Mouse (Mus musculus) lung, postnatal 36 days (tissue): ENCODE data around the gene Stpg4.

Experiments
- DNase-seq: peaks from one replicate; pipeline ENCODE4 v3.0.0; 2022; ENCODE audit warnings: mixed read lengths

The Stpg4 gene

DNA sequence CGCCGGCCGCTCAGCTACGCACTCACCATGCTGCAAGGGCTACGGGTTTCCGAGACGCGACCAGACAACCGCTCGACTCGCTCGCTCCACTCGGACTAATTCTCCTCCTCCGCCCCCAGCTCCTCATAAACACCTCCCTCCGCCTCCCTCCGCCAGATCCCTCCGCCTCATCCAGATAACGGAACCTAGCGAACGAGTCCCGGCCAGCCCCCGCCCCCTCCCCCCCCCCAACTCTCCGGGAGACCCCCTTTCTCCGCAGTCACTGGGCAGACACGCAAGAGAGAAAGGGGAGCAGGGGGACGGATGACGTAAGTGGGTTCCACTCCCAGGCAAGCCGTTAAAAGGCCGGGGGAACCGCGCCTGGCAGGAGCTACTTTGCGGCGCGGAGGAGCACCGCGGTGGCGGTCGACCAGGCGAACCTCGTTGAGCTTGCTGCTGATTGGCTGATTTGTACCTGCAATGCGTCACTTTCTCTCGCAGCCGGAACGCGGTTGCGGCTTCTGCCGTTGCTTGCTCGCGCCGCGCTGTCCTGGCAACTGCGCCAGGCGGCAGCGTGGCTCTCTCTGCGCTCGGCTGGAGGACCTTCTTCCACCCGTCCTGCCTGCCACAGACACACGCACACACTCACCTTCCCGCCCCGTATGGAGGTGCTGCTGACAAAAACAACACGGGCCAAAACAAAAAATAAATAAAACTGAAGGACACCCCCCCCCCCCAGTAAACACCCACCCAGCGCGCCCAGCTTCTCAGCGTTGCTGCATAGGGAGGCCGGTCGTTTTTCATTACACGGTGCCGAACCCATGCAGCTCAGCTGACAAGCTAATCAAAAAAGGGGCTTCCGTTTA, 19.4 kb upstream of the Stpg4 start, which contains the start of gene Calm2:
Gene Calm2, minus strand, starts transcription at position 169 of the 845 bp plus-strand sequence.
- peak; percentile 99 for DNase-seq

DNA sequence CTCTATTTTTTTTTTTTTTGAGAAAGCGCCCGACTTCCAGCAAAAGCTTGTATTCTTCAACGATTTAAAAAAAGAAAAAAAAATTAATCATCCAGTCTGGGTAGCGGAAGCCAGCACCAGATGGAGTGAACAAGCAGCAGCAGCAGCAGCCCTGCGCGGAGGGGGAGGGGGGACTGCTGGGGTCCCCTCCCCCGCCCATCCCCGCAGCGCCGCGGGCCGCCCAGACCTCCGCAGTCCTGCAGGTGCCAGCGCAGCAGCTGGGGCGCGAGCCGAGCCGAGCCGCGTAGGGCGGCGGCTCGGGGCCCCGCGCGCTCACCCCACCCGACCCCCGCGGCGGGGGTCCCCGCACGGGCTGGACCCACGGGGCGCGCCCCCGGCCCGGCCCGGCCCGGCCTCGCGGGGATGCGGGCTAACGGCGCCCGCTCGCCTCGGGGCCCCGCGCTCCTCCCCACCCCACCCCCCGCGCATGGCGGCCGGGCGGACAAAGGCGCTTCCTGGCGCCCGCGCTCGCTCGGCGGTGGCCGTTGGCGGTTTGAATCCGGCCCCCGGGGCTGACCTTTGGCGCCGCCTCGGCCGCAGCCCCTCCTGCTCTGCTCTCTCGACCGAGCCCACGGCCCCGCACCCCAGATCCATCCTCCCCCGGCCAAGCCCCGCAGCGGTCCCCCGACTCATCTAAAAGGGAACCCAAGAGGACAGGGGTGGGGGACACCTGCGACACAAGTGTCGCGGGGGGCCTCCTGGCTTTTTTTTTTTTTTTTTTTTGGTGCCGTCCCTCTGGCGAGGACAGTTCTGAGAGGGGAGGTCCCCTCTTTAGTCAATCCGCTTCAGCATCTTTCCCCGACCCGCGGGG, 18.6 kb upstream of the Stpg4 start:
- peak; percentile 69 for DNase-seq

- DNase-seq, result peak; percentile 35
These were observed 17.9 kb upstream of the Stpg4 start for GRCm38 (mm10) chr17:87445337-87445916.

DNA sequence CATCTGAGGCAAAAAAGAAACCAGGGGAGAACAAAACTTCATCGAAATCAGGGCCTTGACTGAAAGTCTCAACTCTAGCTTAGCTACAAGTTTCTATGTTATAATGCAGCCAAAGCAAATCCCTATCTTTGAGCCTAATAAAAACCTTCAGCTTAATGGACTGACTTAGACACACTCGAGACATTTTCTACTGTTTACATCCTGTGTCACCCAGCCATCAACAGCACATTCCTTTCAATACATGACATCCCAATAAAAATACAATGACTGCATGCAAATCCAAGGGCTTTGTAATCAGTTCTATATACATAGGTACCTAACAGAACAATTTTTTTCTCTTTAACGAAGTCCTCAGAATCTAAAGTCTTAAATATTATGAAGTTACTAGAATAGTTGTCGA, 17.2 kb upstream of the Stpg4 start:
- DNase-seq, result peak; percentile 31

GRCm38 (mm10) chr17:87441537-87441936, 14.0 kb upstream of the Stpg4 start:
- DNase-seq, result no peak

DNA sequence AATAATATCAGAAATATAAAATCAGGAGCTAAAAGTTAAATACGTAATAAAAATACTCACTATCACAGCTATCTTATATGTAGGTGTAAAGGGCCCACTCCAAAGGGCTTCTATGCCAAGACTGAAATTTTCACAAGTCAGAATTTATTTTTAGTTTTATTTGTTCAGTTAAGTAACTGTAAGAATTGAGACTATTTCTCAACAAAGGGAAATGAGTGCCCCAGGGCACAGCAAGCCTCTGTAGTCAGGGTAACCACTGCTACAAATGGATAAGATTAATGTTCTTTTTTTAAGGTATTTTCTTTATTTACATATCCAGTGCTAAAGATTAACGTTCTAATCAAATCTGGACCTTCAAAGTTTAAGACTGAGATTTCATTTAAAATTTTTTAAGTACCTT, 11.9 kb upstream of the Stpg4 start:
- DNase-seq, result peak; percentile 39

DNA sequence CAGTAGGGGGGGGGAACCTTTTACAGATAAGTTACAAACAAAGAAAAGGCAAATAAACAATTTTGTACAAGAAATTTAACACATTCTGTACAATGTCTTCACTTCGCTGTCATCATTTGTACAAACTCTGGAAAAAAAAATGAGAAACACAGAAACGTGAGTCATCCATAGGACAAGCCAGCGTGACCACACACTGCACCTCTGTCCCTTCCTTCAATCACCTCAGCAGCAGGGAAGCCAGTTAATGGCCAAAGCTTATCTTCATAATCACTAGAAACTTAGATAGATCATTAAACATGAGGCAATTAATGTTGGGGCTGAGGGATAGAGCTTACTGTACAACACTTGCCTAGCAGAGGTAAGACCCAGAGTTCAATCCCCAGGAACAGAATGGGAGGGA, 6.4 kb upstream of the Stpg4 start:
- no peak for DNase-seq

GRCm38 (mm10) chr17:87432743-87433142, 5.2 kb upstream of the Stpg4 start:
- no peak for DNase-seq

DNA sequence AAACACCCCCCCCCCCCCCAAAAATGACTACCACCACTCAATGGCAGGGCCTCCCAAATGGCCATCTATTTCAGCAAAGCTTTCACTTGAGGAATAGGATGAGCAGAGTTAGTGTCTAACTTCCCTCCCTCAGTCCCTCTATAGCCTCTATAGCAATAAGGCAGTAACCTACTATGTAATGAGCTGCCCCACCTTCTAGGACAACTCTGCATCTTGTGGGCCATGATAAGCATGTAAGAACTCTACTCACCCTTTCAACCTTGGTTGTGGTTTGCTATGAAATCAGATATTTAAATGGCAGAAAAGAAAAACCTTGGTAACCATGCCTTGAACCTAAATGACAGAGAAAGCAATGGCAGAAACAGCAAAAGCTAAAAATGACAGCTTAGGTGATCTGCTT, 4.8 kb upstream of the Stpg4 start:
- no peak for DNase-seq

GRCm38 (mm10) chr17:87429431-87429830, 1.9 kb upstream of the Stpg4 start:
- no peak for DNase-seq

- DNase-seq, result no peak
These were observed 9.5 kb downstream of the Stpg4 start for GRCm38 (mm10) chr17:87418082-87418481.

DNA sequence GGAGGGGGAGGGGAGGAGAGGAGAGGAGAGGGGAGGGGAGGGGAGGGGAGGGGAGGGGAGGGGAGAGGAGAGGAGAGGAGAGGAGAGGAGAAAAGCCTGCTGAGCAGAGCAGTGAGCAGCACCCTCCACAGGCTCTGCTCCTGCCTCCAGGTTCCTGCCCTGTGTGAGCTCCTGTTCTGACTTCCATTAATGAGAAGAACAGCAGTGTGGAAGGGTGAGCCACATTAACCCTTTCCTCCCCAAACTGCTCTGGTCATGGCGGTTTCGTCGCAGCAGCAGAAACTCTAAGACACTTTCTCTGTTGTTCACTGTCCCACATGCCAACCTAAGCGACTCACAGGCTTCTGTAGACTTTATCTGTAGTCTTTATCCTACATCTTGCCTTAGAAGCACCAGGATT, 20.9 kb downstream of the Stpg4 start:
- no peak for DNase-seq

DNA sequence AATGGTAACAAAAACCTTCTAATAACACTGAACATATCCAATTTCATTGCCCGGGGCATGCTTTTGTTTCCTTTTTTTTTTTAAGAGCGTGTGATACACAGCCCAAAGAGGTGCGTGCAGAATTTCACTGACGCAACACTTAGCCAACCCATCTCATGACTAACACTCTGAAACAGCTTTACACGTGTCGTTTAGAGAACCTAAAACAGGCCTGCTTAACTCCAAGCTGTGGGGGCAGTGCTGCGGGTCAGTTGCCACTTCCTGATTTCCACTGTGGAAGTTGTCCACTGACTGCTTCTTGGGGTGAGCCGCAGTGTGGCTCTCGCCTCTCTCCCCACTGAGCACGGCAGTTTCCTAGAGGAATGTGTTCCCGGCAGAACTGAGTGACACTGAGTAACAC, 22.0 kb downstream of the Stpg4 start:
- peak; percentile 73 for DNase-seq

GRCm38 (mm10) chr17:87403462-87403861, 24.1 kb downstream of the Stpg4 start:
- no peak for DNase-seq

- DNase-seq, result no peak
These were observed 25.1 kb downstream of the Stpg4 start for GRCm38 (mm10) chr17:87402444-87402843.

DNA sequence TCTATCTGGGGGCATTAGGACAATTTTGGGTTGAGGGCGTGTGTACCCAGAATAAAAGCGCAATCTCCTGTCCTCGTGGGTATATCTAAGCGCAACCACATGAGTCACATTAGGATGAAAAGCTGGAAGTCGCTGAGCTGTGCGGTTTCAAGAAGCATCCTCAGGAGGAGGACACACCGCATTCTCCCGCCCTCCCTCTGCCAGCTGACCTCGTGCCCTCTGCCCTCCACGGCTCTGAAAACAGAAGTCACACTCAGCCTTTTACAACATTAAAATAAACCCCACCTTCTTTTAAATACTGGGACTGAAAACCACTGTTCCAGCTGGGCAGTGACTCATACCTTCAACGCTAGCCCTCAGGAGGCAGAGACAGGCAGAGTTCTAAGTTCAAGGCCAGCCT, 30.5 kb downstream of the Stpg4 start:
- DNase-seq, result peak; percentile 26

DNA sequence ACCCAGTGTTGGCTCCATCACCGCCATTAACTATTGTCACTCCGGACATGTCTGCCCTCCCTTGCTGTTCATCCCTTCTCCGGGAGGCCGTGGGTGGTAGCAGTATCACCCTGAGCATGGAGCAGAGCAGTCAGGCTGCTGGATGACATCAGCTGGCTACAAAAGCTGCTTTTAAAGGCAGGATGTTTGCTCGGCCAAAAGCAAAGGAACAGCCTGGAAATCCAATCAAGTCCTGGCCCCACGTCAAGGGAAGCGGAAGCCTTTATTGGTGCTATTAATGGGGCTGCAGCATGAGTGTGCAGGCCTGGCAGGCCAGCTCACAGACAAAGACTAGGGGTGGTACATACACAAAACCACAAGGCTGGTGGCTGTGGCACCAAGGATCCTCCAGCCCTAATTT, 36.3 kb downstream of the Stpg4 start:
- DNase-seq, result peak; percentile 41

DNA sequence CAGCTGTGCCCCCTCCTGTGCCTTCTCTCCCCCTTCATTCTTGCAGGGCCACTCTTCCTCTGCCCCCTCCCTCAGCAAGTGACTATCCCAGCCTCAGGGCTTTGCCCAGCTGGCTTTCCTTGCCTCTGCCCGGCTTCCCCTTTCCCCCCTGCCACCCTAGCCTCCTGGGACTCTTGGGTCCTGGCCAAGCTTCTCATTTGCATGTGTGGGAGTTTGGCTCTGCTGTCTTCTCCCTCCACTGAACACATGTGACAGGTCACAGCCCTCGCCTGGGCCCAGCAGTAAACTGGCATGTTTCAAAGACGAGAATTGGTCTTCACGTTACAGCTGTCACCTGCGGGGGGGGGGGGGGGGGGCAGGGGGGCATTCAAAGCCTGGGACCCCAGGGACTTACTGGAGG, 40.5 kb downstream of the Stpg4 start:
- DNase-seq, result peak; percentile 56

DNA sequence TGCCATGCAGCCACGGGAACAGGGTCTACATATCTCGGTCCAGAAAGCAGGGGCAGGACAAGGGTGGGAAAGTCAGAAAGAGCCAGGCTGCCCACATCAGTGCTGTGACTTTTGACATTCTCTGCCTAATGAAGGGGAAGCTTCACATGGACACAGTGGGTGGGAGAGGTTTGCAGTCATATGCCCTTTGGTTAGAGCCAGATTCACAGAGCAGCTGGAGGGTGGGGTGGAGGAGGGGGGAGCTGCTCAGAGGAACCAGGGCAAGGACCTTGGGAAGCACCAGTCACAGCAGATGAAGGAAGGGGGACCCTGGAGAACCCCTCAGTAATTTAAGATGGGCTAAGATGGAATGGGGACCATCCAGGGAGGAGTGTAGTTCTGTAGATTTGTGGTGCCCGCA, 41.7 kb downstream of the Stpg4 start:
- DNase-seq, result no peak

DNA sequence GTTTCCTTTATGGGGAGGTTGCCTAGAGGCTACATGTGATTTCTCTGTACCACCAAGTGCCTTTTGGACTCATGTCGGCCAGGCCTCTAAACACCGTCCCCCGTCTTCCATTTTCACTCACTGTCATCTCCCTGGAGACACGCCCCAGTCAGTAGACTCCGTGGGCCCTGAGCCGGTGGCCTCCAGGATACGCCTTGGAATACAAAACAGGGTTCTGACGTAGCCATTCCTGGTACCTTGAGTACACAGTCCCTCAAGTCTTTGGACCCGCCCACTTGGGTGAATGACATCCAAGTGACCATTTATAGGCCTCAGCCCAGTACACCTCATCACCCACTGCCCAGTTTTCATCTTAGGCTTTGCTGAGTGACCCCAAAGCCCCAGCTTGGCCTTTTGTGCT, 46.9 kb downstream of the Stpg4 start:
- DNase-seq, result no peak

DNA sequence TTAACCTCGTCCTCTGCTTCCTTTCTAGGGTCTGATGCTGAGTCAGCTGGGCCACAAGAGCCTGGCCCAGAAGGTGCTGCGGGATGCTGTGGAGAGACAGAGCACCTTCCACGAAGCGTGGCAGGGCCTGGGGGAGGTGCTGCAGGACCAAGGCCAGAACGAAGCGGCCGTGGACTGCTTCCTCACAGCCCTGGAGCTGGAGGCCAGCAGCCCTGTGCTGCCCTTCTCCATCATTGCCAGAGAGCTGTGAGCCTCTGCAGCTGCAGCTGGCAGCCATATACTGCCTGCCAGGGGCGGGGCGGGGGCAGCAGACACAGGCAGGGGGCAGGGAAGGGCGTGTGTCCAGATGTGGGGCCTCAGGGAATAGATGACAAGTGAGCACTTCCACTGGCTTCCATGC, 47.7 kb downstream of the Stpg4 start:
- DNase-seq, result peak; percentile 32

DNA sequence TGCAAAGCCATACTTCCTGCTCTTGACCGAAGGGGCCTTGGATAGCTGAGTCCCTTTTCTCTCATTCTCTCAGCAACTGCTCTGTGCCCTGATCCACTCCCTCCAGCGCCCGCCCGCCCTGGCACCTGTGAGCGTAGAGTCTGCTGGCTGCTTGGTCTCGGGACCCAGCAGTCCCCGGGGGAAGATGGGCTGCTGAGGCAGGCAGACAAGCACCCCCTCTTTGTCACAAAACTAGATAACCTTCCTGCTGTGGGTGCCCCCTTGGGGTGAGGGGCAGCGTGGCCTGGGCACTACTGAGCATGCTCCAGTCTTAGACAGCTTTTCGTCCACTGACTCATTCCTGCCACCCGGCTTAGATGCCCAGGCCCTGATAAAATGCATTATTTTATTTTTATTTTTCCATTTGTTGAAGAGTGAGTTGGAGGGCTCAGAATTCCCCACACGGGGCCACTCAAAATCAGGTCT, 48.3 kb downstream of the Stpg4 start:
- DNase-seq, result no peak

DNA sequence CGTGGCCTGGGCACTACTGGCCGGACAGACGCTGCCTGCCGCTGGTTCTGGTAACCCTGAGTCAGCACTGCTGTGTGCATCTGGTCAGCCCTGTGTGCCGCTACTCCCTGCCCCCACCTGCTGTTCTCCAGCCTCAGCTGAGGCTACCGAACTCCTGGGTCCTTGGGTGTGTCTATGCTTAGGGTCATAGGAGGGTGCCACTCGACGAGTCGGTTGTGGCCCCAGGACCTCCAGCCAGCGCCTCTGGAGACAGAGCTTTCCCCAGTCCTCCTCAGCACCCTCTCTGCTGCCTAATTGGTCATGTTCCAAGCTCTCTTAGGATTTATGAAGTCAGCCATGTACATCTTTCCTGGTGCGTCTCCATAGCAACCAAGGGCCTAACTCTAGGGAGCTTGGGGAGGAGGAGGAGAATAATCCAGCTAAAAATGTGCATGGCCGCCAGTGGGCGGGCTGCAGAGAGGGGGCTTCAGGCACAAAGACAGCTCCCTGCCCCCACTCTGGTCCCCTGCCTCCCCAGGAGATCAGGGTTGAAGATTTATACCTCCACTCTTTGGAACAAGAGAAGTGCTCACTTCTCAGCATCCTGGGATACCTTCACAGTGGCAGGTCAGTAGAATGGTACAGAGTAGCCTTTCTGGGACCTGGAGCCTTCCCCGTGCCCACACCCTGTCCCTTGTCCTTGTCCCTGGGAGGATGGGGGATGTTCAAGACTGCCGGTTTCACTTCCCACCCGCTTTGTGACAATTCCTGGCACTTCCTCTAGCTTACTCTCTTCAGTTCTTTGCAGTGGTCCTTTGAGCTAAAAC, 49.0 kb downstream of the Stpg4 start:
- no peak for DNase-seq
